Mouse (Mus musculus): ENCODE measurements at regions not wholly inside any gene's neighbourhood (a gene's known extent, or its start where the extent isn't known, plus 50 kb on each side); places are given as distances from the start of the nearest gene placed in this dataset.

DNA sequence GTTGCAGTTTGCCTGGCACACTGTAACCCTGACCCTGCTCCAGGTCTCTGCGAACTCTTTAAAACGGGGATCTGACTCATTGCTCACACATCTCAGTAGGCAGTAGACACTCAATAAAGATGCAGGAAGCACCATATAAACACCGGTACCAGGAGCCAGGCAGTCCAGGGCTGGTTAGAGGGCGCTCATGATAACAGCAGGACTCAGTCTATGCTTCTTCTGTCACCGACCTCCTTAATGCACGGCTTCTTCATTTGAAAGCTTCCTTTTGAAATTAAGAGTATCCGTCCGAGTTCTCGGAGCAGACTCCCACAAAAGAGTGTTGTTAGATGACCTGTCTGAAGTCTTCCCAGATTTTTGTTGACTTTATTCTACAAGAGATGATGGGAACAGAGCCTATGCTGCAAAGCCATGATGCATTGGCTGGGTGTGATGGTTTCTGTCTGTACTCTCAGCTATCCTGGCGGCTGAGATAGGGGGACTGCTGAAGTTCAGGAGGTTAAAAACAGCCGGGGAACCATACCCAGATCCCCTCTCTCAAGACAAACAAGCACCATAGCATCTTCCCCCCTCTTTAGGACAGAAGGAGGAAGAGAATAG is 62.5 kb upstream of the E2f3 start:
- CTCF ChIA-PET = no interaction called here

DNA sequence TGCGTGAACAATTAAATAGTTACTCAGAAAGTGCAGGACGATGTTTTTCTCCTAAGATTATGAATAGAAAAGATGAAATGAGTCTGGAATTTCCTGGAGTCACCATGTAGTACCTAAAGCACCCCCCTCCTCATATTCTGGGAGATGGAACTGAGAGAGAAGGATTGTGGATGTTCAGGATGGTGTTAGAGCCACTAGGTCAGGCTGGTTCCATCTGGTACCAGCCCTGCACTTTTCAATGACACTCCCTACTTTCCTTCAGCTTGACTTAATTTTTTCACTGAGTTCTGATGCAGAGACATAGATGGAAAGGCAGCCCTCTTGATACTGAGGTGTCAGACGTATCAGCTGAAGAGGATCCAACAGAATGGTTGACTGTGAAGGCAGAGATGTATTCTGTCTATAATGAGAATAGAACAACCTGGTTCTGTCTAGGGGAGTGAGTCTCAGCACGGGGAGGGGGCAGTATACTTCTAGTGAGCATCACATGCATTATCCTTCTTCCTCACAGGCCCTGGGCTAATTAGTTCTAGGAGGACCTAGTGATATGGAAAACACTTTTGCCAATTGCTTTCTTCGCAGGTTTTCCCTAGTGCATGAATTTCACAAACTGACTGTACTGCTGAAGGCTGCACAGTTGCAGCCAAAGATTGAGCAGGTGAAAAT is 60.8 kb upstream of the E2f3 start:
- POLR2A ChIA-PET = no interaction called here
- CTCF ChIA-PET = interaction anchor here in 1 of 4 experiments (1.1 kb wide), 1 partner anchor 11 kb away, joined by 4 read pairs; no protein-coding TSS in a partner anchor

More for the DNA sequence above, 62.5 kb upstream of the E2f3 start:
- POLR2A ChIA-PET = interaction anchor here in 2 of 4 experiments (1.0 to 1.4 kb wide), 3 partner anchors 18 to 63 kb away, joined by 3 to 5 read pairs (median 3); partner anchors contain the start of gene E2f3 (in 1 of the 2)

DNA sequence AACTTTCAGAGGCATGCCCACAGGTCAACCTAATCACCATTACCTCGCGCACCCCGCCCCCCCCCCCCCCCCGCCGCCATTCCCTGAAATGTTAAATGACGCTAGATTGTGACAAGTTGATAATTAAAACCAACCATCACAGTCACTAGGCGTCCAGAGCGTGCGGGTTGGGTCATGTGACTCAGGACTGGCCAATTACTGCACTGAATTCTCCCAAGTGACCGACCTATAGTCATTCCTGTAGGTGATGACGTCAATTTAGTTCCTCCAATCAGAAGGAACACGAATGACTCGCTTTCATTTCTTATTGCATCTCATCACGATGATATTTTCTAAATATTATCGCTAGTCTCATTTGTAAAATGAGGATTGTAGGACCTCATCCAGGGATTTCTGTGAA is 60.2 kb upstream of the E2f3 start:
- ChIA-PET POLR2A (no interaction called here), CTCF (no interaction called here)

DNA sequence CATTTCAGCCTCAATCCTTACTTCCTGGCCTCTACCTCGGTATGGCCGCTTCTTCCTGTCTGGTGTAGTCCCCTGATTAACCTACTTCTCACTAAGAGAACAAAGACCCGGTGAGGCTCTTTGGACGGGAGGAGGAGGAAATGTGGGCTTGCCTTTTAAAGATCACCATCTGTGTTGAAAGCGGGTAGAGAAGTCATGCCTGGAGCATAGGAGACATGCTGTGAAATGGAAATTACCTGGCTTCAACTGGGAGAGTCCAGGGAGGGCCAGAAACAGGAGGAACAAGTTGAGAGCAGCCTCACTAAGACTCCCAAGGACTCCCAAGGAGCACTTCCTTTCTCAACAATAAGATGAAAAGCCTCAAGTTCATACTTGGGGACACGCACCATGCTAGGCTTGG is 59.4 kb upstream of the E2f3 start:
- CTCF ChIA-PET = no interaction called here
- POLR2A ChIA-PET = no interaction called here

DNA sequence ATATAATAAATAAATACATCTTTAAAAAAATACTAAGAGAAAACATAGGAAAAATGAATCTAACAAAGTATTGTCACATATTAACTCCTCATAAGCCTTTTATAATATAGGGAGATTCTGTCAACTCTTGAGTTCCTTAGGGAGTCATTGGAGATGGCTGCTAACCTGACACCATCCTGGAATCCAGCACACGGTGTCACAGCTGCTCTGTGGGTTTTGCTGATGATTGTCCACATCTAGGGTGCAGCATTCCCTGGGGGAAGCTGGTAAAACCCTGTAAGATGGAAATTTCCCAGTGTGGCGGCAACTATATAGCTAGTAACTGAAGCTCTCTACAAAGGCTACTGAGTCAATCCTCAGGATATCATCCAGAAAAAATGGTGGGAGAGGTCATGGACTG is 58.9 kb upstream of the E2f3 start:
- ChIA-PET POLR2A (interaction anchor here in 1 of 4 experiments (0.6 kb wide), 1 partner anchor 110 kb away, joined by 3 read pairs; no protein-coding TSS in a partner anchor), CTCF (interaction anchor here in 1 of 4 experiments (1.0 kb wide), 1 partner anchor 215 kb away, joined by 3 read pairs; no protein-coding TSS in a partner anchor)

DNA sequence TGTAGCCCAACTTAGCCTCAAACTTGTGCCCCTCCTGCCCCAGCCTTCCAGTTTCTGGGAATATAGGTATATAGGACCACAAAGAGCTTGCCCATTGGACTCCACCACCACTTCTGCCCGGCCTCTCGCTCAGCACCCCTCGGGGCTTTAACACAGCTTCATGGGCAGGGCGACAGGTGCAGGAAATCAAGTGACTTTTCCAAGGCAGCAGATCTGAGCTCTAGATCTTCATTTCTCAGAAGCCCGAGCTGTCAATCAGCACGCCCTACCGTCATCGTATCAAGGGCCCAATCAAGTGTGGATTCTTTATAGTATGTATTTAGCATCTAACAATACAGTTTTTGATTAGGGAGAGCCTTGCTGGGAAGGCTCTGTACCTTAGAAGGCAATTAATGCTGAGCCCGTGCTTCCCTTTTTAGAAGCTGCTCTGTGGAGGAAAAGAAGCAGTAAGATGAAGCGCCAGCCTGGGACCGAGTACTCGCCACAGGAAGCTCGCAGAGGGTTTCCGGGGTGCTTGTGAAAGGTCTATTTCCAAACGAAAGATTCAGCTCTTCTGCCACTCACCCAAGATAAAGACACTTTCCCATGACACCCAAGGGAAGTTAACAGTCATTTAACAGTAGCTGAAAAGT is 56.9 kb upstream of the E2f3 start:
- ChIA-PET CTCF (interaction anchor here in 1 of 4 experiments (0.6 kb wide), 1 partner anchor 435 kb away, joined by 6 read pairs; no protein-coding TSS in a partner anchor), POLR2A (interaction anchor here in 3 of 4 experiments (0.6 to 1.8 kb wide), 8 partner anchors 9 to 58 kb away, joined by 3 to 13 read pairs (median 5); no protein-coding TSS in a partner anchor)

DNA sequence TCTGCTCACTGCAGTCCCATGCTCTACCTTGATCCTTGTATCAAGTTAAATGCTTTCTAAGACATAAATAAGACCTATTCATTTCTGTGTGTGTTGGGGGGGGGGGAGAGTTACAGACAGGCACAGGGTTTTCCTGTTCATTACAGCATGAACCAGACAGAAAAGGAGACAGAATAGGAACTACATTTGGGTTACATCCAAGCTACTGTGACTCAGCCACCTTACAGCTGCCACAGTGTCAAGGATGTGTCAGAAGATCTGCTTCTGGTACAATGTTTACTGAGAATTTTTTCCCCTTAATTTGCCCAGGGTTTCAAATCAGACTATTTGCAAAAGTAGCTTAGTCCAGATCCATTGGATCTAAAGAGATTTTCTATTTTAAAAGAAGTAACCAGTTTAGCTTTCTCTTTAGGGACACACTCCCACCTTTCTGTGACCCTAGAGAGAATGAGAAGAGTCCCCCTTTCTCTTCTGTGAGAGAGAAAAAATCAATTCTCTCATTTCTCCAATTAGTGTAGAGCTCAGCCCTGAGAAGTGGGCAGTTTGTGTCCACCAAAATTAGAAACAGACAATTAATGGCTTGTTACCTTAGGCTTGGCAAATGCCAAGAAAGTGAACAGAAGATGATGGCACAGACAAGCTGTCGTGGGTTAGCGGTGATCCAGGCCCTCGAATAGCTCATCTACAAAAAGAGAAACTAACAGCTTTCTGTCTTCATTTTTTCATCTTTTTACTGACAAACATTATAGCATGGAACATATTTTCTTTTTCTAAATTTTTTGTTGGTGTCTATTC is 55.8 kb upstream of the E2f3 start:
- POLR2A ChIA-PET = interaction anchor here in 1 of 4 experiments (0.7 to 1.8 kb wide), 2 partner anchors 57 to 705 kb away, joined by 3 to 5 read pairs; no protein-coding TSS in a partner anchor
- CTCF ChIA-PET = no interaction called here

DNA sequence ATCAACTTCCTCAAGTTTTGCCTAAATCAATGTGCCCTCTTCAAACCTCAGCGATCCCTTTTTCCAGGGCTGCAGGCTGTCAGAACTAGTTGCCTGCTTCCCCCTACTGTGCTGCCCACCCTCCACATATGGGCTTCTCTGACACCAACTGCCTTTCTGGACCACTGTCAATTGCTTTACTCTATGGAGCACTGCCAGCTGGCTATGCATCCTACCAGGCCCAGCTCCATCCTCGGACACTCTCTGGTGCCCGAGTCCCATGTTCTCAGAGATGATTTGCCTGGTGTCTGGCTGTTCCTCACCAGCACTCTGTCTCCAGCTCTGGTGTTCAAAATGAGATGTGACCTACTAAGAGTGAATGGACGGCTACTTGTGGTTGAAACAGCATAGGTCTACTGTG is 54.4 kb upstream of the E2f3 start:
- CTCF ChIA-PET = no interaction called here

DNA sequence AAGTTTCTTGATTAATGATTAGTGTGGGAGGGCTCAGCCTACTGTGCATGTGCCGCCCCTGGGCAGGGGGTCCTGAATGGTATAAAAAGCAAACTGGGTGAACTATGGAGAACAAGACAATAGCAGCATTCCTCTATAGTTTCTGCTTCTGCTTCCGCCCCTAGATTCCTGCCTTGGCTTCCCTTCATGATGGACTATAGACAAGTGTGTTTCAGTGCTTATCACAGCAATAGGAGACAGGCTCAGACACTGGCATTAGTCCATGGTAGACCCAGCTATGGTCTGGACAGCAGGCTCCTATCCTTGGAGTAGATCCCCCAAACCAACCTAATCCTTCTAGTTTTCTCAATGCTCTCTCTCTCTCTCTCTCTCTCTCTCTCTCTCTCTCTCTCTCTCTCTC is 53.9 kb upstream of the E2f3 start:
- CTCF ChIA-PET = no interaction called here

More for the DNA sequence above, 54.4 kb upstream of the E2f3 start:
- POLR2A ChIA-PET = no interaction called here

DNA sequence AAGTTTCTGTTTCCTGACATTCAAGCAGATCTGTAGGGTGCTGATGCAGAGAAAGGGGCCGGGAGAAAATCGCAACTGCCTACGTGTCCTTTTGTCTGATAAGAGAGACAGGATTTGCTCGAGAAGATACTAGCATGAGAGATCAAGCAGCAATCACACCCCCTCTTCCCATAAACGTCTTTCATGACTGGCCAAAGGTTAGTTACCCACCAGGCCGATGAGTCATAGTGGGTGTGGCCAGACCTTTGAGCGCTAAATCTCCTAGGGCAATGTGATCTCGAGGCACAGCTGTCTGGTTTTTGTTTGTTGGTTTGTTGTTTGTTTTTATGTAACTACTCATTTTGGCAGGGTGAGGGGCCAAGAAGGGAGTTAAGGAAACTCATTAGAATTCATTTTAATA is 50.7 kb upstream of the E2f3 start:
- ChIA-PET CTCF (no interaction called here), POLR2A (interaction anchor here in 2 of 4 experiments (0.7 to 1.0 kb wide), 2 partner anchors 25 to 1224 kb away, joined by 3 read pairs; no protein-coding TSS in a partner anchor)

More for the DNA sequence above, 53.9 kb upstream of the E2f3 start:
- POLR2A ChIA-PET = no interaction called here

DNA sequence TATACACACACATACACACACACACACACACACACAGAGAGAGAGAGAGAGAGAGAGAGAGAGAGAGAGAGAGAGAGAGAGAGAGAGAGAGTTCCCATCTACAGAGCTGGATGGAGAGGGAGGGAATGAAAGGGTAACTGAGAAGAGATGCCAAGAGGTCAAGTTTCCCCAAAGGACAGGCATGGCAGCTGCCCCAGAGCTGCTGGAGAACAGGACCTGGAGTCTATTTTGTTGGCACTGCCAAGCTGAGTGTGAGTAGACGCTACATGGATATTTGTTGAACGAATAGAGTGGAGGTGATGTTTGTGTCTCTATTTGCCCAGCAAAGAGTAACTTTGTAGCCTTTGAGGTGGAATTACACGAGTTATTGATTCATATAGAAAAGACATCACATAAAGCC is 50.2 kb upstream of the E2f3 start:
- POLR2A ChIA-PET = interaction anchor here in 2 of 4 experiments (0.7 to 1.0 kb wide), 2 partner anchors 24 to 1224 kb away, joined by 3 read pairs; no protein-coding TSS in a partner anchor
- CTCF ChIA-PET = interaction anchor here in 1 of 4 experiments (1.0 kb wide), 1 partner anchor 11 kb away, joined by 4 read pairs; no protein-coding TSS in a partner anchor

Data from embryonic stem cell, embryonic (primary cell).